Mouse (Mus musculus) spleen, adult 10 weeks (tissue): Measurements from ENCODE around the gene Zfp710. TPM values are rescaled to one million over a fixed set of nuclear protein-coding genes. Genes with fewer than 3 reads are reported as not detected.

Source experiments
- polyA plus RNA-seq: library from polyadenylated mRNA; stranded (reverse); fragments of 350-450 nt; fragmentation: Illumina TruSeq; extraction: RNeasy Lipid Tissue Mini Kit (QIAGEN cat#74804); gene quantifications from one replicate; pipeline ENCODE4 v1.2.3, GENCODE M21; 2015; ENCODE audit warnings: low replicate concordance; ENCODE audit not compliant: insufficient read depth

Gene Zfp710
- 13.0 TPM for polyA plus RNA-seq

DNA sequence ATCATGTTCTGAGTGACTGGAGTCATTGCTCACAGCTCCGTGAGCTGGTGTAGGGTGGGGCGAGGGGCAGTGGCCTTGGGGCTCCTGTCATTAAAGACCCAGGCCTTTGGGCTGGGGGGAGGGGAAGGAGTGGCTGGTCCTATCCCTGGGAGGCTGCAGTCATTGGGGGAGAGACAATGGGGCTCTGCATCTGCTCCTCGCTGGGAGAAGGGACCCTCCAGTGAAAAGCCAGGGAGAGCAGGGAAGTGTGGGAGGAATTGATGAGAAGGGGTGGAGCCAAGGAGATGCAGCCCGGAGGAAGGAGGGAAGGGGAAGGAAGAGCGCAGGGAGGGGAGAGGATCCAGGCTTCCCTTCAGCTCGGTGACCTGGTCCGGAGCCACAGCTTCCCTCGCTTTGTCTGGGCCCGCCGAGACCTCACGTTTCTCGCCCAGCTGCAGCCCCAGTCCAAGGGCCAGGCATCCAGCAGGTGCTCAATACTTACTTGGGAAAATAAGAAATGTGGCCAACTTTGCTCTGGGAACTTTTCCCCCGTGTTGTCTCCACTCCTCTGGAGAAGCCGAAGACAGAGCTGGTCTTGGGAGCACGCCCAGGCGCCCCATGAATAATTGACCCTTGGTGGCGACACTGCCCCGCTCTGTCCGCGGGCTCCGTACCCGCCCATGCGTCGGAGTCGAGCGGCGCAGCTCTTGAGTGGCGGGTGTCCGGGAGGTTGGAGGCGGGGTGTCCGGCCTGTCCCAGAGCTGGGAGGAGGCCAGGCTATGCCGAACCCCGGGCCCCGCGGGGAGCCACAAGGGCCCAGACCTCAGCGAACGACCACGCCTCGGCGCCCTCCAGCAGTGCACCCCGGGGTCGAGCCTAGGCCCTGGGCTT, at the start of gene Zfp710:
TSS of gene Zfp710 (plus strand) at position 294 of the 870 bp plus-strand sequence.

DNA sequence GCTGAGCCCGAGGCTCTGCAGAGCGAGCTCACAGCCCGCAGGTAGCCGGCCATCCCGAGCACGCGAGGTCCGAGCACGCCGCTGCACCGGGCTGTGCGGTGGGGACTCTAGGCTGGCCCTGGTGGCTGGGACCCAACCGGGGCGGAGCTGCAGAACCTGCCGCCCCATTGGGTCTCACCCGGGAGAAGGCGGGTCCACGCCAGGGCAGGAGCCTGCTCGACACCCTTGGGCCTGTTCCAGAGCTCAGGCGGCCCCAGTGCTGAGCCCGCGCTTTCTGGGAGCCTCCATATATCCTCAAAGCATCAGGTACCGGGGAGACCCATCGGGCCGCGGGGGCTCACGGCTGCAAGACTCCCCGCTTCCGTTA, 90.6 kb downstream of the Zfp710 start, which contains the start of gene Idh2:
TSS of gene Idh2 (minus strand) at position 169 of the 367 bp plus-strand sequence.

Other genes with a start within 250 kb of the Zfp710 start
- not detected for gene Mesp1, start 231.0 kb upstream of the Zfp710 start, polyA plus RNA-seq
- not detected for gene Mesp2, start 214.1 kb upstream of the Zfp710 start, polyA plus RNA-seq
- 33.3 TPM for gene Anpep, start 163.8 kb upstream of the Zfp710 start, polyA plus RNA-seq
- 21.9 TPM for gene Ap3s2, start 104.2 kb upstream of the Zfp710 start, polyA plus RNA-seq
- gene Arpin, start 89.5 kb upstream of the Zfp710 start, polyA plus RNA-seq, result 9.6 TPM
- gene Idh2, start 90.6 kb downstream of the Zfp710 start, polyA plus RNA-seq, result 27.1 TPM
- gene Sema4b, start 162.0 kb downstream of the Zfp710 start, polyA plus RNA-seq, result 27.9 TPM
- gene Cib1, start 208.0 kb downstream of the Zfp710 start, polyA plus RNA-seq, result 110 TPM
- 3.4 TPM for gene Gdpgp1, start 208.1 kb downstream of the Zfp710 start, polyA plus RNA-seq
- 0.23 TPM for gene Ttll13, start 221.6 kb downstream of the Zfp710 start, polyA plus RNA-seq
- gene Ngrn, start 236.4 kb downstream of the Zfp710 start, polyA plus RNA-seq, result 35.1 TPM
- 18.0 TPM for gene Vps33b, start 244.8 kb downstream of the Zfp710 start, polyA plus RNA-seq